Mouse (Mus musculus): Measurements from ENCODE around the gene Erbb3. TPM values are rescaled to one million over a fixed set of nuclear protein-coding genes. Genes with fewer than 3 reads are reported as not detected.
A peak's percentile ranks its signal among the peaks of the same experiment; 100 is the strongest.
"Not testable (repeated sequence)": the region's sequence is repeated elsewhere in the genome, so short reads cannot be mapped to it uniquely, and the experiment has no call there.

Gene Erbb3
- total and polyA plus RNA-seq, 3 experiments = 0.15 to 2.0 (median 0.49) TPM

GRCm38 (mm10) chr10:128629746-128630145 lies 40.3 kb upstream of the Erbb3 start:
- DNase-seq (ENCODE audit: low spot score) = no peak
- ATAC-seq (ENCODE audit: extremely low read depth, insufficient number of reproducible peaks, low FRiP score, poor library complexity, severe bottlenecking) = no peak
- no peak for TF ChIP-seq POLR2AphosphoS5 (IDR thresholded peaks at IDR 0.05; ENCODE audit: insufficient replicate concordance, low read depth, low read length)
- TF ChIP-seq GATA1 (IDR thresholded peaks at IDR 0.05; ENCODE audit: borderline replicate concordance, low read length) = no peak
- TF ChIP-seq GATA2 (IDR thresholded peaks at IDR 0.05; ENCODE audit: borderline replicate concordance, low read depth, low read length) = no peak
- peaks cover 44% of the 10 kb centered on the region for H3K36me3 ChIP-seq (replicated peaks)
- peaks cover 29% of the 10 kb centered on the region for H3K4me1 ChIP-seq (ENCODE audit: insufficient read depth, low read depth, low read length)
- H3K27me3 ChIP-seq (ENCODE audit: insufficient read depth, low read length) = no peaks in the 10 kb centered on the region
- no peaks in the 10 kb centered on the region for H3K9me3 ChIP-seq (replicated peaks)
- H3K4me3 ChIP-seq (ENCODE audit: low read depth, low read length) = no peak overlapping the region

- H3K4me1 ChIP-seq (ENCODE audit: insufficient read depth, low read depth, low read length) = peaks cover 37% of the 10 kb centered on the region
- no peaks in the 10 kb centered on the region for H3K27me3 ChIP-seq (ENCODE audit: insufficient read depth, low read length)
- H3K36me3 ChIP-seq (replicated peaks) = peaks cover 41% of the 10 kb centered on the region
- ATAC-seq (ENCODE audit: extremely low read depth, insufficient number of reproducible peaks, low FRiP score, poor library complexity, severe bottlenecking) = 0 out of 2 replicates have a peak, but pooled peaks have one; percentile 2
- TF ChIP-seq GATA2 (IDR thresholded peaks at IDR 0.05; ENCODE audit: borderline replicate concordance, low read depth, low read length) (no peak), TAL1 (conservative IDR thresholded peaks at IDR 0.05; ENCODE audit: low read depth, low read length) (peak; percentile 70)
- H3K4me3 ChIP-seq (ENCODE audit: low read depth, low read length) = no peak overlapping the region
- H3K9me3 ChIP-seq (replicated peaks) = no peaks in the 10 kb centered on the region
- DNase-seq (ENCODE audit: low spot score) = no peak
Observed at GRCm38 (mm10) chr10:128627398-128628317, 38.2 kb upstream of the Erbb3 start.

GRCm38 (mm10) chr10:128626311-128627310 lies 37.2 kb upstream of the Erbb3 start, which contains the start of gene Rps26:
Gene Rps26, minus strand, starts transcription at chr10:128626747.
- TF ChIP-seq CTCF (IDR thresholded peaks at IDR 0.05; ENCODE audit: low read depth, low read length) = no peak
- peak; percentile 86; the same call in 1 of the 2 replicates for TF ChIP-seq POLR2AphosphoS5 (IDR thresholded peaks at IDR 0.05; ENCODE audit: insufficient replicate concordance, low read depth, low read length)
- no peaks in the 10 kb centered on the region for H3K27me3 ChIP-seq (ENCODE audit: insufficient read depth, low read length)
- peak; percentile 93 for ATAC-seq (ENCODE audit: extremely low read depth, insufficient number of reproducible peaks, low FRiP score, poor library complexity, severe bottlenecking)
- no peaks in the 10 kb centered on the region for H3K9me3 ChIP-seq (replicated peaks)
- peaks cover 34% of the 10 kb centered on the region for H3K4me1 ChIP-seq (ENCODE audit: insufficient read depth, low read depth, low read length)
- peak; percentile 78 for DNase-seq (ENCODE audit: low spot score)
- peaks cover 35% of the 10 kb centered on the region for H3K36me3 ChIP-seq (replicated peaks)
- peak within 1 kb of the TSS; percentile 79 for H3K4me3 ChIP-seq (ENCODE audit: low read depth, low read length)

- no peaks in the 10 kb centered on the region for H3K9me3 ChIP-seq (replicated peaks)
- H3K36me3 ChIP-seq (replicated peaks) = peaks cover 33% of the 10 kb centered on the region
- H3K27me3 ChIP-seq (ENCODE audit: insufficient read depth, low read length) = no peaks in the 10 kb centered on the region
- no peak for TF ChIP-seq GATA1 (IDR thresholded peaks at IDR 0.05; ENCODE audit: borderline replicate concordance, low read length)
- TF ChIP-seq TAL1 (conservative IDR thresholded peaks at IDR 0.05; ENCODE audit: low read depth, low read length) = no peak
- no peak for TF ChIP-seq POLR2AphosphoS5 (IDR thresholded peaks at IDR 0.05; ENCODE audit: insufficient replicate concordance, low read depth, low read length)
- no peak for TF ChIP-seq CTCF (IDR thresholded peaks at IDR 0.05; ENCODE audit: low read depth, low read length)
- no peak for TF ChIP-seq GATA2 (IDR thresholded peaks at IDR 0.05; ENCODE audit: borderline replicate concordance, low read depth, low read length)
- ATAC-seq (ENCODE audit: extremely low read depth, insufficient number of reproducible peaks, low FRiP score, poor library complexity, severe bottlenecking) = peak; percentile 62
- H3K4me3 ChIP-seq (ENCODE audit: low read depth, low read length) = peak overlapping the region; percentile 79
- peak; percentile 75 for DNase-seq (ENCODE audit: low spot score)
- H3K4me1 ChIP-seq (ENCODE audit: insufficient read depth, low read depth, low read length) = peaks cover 32% of the 10 kb centered on the region
Observed at GRCm38 (mm10) chr10:128625287-128625894, 35.9 kb upstream of the Erbb3 start.

- not testable (repeated sequence) for H3K9me3 ChIP-seq (replicated peaks); H3K27me3 ChIP-seq (ENCODE audit: insufficient read depth, low read length); ATAC-seq (ENCODE audit: extremely low read depth, insufficient number of reproducible peaks, low FRiP score, poor library complexity, severe bottlenecking); DNase-seq (ENCODE audit: low spot score); H3K4me3 ChIP-seq (ENCODE audit: low read depth, low read length)
- Histone ChIP-seq H3K4me1 (ENCODE audit: insufficient read depth, low read depth, low read length) (peaks cover 22% of the 10 kb centered on the region), H3K36me3 (replicated peaks) (peaks cover 33% of the 10 kb centered on the region)
Observed at GRCm38 (mm10) chr10:128623106-128623613, 33.7 kb upstream of the Erbb3 start.

- Histone ChIP-seq H3K4me1 (ENCODE audit: insufficient read depth, low read depth, low read length) (peaks cover 18% of the 10 kb centered on the region), H3K36me3 (replicated peaks) (peaks cover 33% of the 10 kb centered on the region), H3K27me3 (ENCODE audit: insufficient read depth, low read length) (no peaks in the 10 kb centered on the region), H3K4me3 (ENCODE audit: low read depth, low read length) (no peak overlapping the region), H3K9me3 (replicated peaks) (no peaks in the 10 kb centered on the region)
- TF ChIP-seq TAL1 (conservative IDR thresholded peaks at IDR 0.05; ENCODE audit: low read depth, low read length) = no peak
- no peak for TF ChIP-seq CTCF (IDR thresholded peaks at IDR 0.05; ENCODE audit: low read depth, low read length)
- TF ChIP-seq GATA1 (IDR thresholded peaks at IDR 0.05; ENCODE audit: borderline replicate concordance, low read length) = no peak
- TF ChIP-seq POLR2AphosphoS5 (IDR thresholded peaks at IDR 0.05; ENCODE audit: insufficient replicate concordance, low read depth, low read length) = no peak
- TF ChIP-seq GATA2 (IDR thresholded peaks at IDR 0.05; ENCODE audit: borderline replicate concordance, low read depth, low read length) = no peak
- no peak for ATAC-seq (ENCODE audit: extremely low read depth, insufficient number of reproducible peaks, low FRiP score, poor library complexity, severe bottlenecking)
- DNase-seq (ENCODE audit: low spot score) = no peak
Observed at GRCm38 (mm10) chr10:128622702-128623101, 33.2 kb upstream of the Erbb3 start.
